Mouse (Mus musculus) liver, embryonic 11.5 days (tissue): Measurements from ENCODE around the gene Cog6. TPM values are rescaled to one million over a fixed set of nuclear protein-coding genes. Genes with fewer than 3 reads are reported as not detected.

ENCODE experiments used
- ATAC-seq: fragments of 200-750 bp; cut with Nextera tagmentation; replicated peaks from 2 replicates; pipeline ENCODE4 v1.8.0; 2017; ENCODE audit warnings: moderate number of reproducible peaks, mild to moderate bottlenecking, moderate TSS enrichment, moderate library complexity; ENCODE audit not compliant: low FRiP score
- DNase-seq: peaks from one replicate; pipeline ENCODE4 v3.0.0-alpha.2; 2017; ENCODE audit warnings: low spot score
- H3K27ac ChIP-seq: fragments of 300-500 bp; sonication (generic); 2 replicates; pipeline ENCODE4 v1.5.1; 2014; ENCODE audit warnings: mild to moderate bottlenecking, low read depth, low read length, control low read depth
- H3K27me3 ChIP-seq: fragments of 300-500 bp; sonication (generic); replicated peaks from 2 replicates; pipeline ENCODE4 v1.6.1; 2014; ENCODE audit warnings: low read length, mixed read lengths; ENCODE audit not compliant: control insufficient read depth, insufficient read depth
- H3K36me3 ChIP-seq: fragments of 300-500 bp; sonication (generic); 2 replicates; pipeline ENCODE4 v1.6.1; 2014; ENCODE audit warnings: mild to moderate bottlenecking, low read length, moderate library complexity, mixed read lengths; ENCODE audit not compliant: control insufficient read depth, insufficient read depth
- H3K4me1 ChIP-seq: fragments of 300-500 bp; sonication (generic); replicated peaks from 2 replicates; pipeline ENCODE4 v1.6.1; 2014; ENCODE audit warnings: low read length, mixed read lengths; ENCODE audit not compliant: control insufficient read depth, insufficient read depth
- H3K4me2 ChIP-seq: fragments of 300-500 bp; sonication (generic); 2 replicates; pipeline ENCODE4 v1.6.1; 2014; ENCODE audit warnings: mild to moderate bottlenecking, control low read depth, moderate library complexity
- H3K4me3 ChIP-seq: fragments of 300-500 bp; sonication (generic); 2 replicates; pipeline ENCODE4 v1.5.1; 2014; ENCODE audit warnings: low read depth, low read length, control low read depth
- H3K9ac ChIP-seq: fragments of 300-500 bp; sonication (generic); 2 replicates; pipeline ENCODE4 v1.6.1; 2014; ENCODE audit warnings: low read depth, low read length, control low read depth
- H3K9me3 ChIP-seq: fragments of 300-500 bp; sonication (generic); 2 replicates; pipeline ENCODE4 v1.6.1; 2016; ENCODE audit warnings: low read length, inconsistent platforms, mixed read lengths; ENCODE audit not compliant: control insufficient read depth
- WGBS: fragments of 180-500 bp; shearing (Covaris S2); extraction: QIAGEN DNeasy Blood & Tissue Kit; methylation state at CpG from one replicate; pipeline ENCODE4 v1.1.7; 2014; 5-methylcytosine and 5-hydroxymethylcytosine counted together
- polyA plus RNA-seq: library from polyadenylated mRNA; unstranded; fragments of >200 nt; fragmentation: Nextera tagmentation; extraction: Ambion mirVana; gene quantifications from 2 replicates; pipeline ENCODE4 v1.2.1, GENCODE M21; 2014

The Cog6 gene
- polyA plus RNA-seq, 1 experiment from 2014 or later, result 28.7 TPM

DNA sequence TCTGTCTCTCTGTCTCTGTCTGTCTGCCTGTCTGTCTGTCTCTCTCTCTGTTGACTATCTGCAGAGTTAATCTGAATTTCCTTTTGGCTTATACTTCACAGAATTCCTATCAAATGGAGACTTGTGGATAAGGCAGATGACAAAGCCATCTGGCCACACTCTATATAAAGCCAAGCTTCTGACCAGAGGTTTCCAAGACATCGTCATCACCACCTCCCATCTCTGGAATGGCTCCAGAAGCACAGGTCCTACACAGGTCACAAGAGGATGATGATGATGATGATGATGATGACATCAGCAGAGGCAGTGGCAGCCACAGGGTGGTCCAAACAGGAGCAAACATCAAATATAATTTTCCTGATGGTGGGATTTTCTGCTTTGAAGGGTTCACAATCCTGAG lies 63.2 kb downstream of the Cog6 start:
- no peak for DNase-seq
- Histone ChIP-seq H3K9ac (no peak overlapping the region), H3K9me3 (no peaks in the 10 kb centered on the region), H3K27ac (no peak overlapping the region), H3K4me2 (no peak overlapping the region), H3K4me1 (no peaks in the 10 kb centered on the region), H3K36me3 (no peaks in the 10 kb centered on the region), H3K4me3 (no peak overlapping the region), H3K27me3 (no peaks in the 10 kb centered on the region)
- ATAC-seq, result no peak
- WGBS, result 73% methylated on average over 1 of the region's 1 CpGs

- Histone ChIP-seq H3K4me1 (no peaks in the 10 kb centered on the region), H3K9me3 (no peaks in the 10 kb centered on the region), H3K9ac (no peak overlapping the region), H3K36me3 (no peaks in the 10 kb centered on the region), H3K4me3 (no peak overlapping the region), H3K27ac (no peak overlapping the region), H3K4me2 (no peak overlapping the region), H3K27me3 (no peaks in the 10 kb centered on the region)
- no peak for DNase-seq
- ATAC-seq, result no peak
- 89% methylated on average over 5 of the region's 5 CpGs for WGBS
Measured at GRCm38 (mm10) chr3:52948824-52949223, 68.2 kb downstream of the Cog6 start.

GRCm38 (mm10) chr3:52947444-52947843 lies 69.6 kb downstream of the Cog6 start:
- Histone ChIP-seq H3K36me3 (no peaks in the 10 kb centered on the region), H3K4me3 (no peak overlapping the region), H3K9ac (no peak overlapping the region), H3K27ac (no peak overlapping the region), H3K27me3 (no peaks in the 10 kb centered on the region), H3K4me1 (no peaks in the 10 kb centered on the region), H3K9me3 (no peaks in the 10 kb centered on the region), H3K4me2 (no peak overlapping the region)
- WGBS, result 78% methylated on average over 5 of the region's 5 CpGs
- no peak for ATAC-seq
- DNase-seq, result no peak

- H3K27me3 ChIP-seq, result no peaks in the 10 kb centered on the region
- ATAC-seq (no peak), DNase-seq (no peak)
- WGBS, result 74% methylated on average over 10 of the region's 10 CpGs
- H3K36me3 ChIP-seq, result no peaks in the 10 kb centered on the region
- H3K9me3 ChIP-seq, result no peaks in the 10 kb centered on the region
- H3K4me2 ChIP-seq, result no peak overlapping the region
- no peak overlapping the region for H3K4me3 ChIP-seq
- H3K27ac ChIP-seq, result no peak overlapping the region
- no peaks in the 10 kb centered on the region for H3K4me1 ChIP-seq
- no peak overlapping the region for H3K9ac ChIP-seq
Measured at GRCm38 (mm10) chr3:52940832-52941468, 76.1 kb downstream of the Cog6 start.

GRCm38 (mm10) chr3:52938398-52938797 lies 78.6 kb downstream of the Cog6 start:
- no peak overlapping the region for H3K4me3 ChIP-seq
- WGBS, result 68% methylated on average over 5 of the region's 5 CpGs
- no peaks in the 10 kb centered on the region for H3K36me3 ChIP-seq
- H3K27ac ChIP-seq, result no peak overlapping the region
- no peaks in the 10 kb centered on the region for H3K4me1 ChIP-seq
- H3K9ac ChIP-seq, result no peak overlapping the region
- H3K4me2 ChIP-seq, result no peak overlapping the region
- H3K9me3 ChIP-seq, result no peaks in the 10 kb centered on the region
- no peak for DNase-seq
- no peak for ATAC-seq
- H3K27me3 ChIP-seq, result no peaks in the 10 kb centered on the region

DNA sequence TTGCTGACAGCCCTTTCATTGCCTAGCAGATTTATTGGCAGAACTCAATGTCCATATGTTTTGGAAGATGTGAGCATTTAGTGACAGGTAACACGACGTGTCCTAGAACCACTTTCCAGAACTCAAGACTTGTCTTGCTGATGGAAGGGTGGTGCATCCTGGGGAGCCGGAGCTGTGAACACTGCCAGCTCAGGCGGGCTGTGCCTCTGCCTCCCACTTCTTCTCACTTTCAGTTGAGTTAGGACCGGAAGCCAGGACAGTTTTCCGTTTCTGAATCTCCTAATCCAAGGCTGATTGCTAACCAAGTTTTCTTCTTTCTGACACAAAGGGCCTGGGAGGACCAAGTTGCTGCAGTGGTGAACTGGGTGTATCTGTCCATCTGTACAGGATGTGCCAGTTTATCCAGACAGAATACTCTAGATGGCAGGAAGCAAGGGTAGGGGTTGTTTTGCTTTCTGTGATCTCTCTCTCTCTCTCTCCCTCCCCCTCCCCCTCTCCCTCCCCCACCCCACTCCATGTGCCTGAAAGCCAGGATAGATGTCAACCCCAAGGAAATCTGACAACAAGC lies 79.2 kb downstream of the Cog6 start:
- Histone ChIP-seq H3K27me3 (no peaks in the 10 kb centered on the region), H3K4me1 (no peaks in the 10 kb centered on the region), H3K27ac (no peak overlapping the region), H3K9ac (no peak overlapping the region), H3K9me3 (no peaks in the 10 kb centered on the region), H3K4me3 (no peak overlapping the region), H3K4me2 (no peak overlapping the region), H3K36me3 (no peaks in the 10 kb centered on the region)
- 70% methylated on average over 6 of the region's 6 CpGs for WGBS
- DNase-seq (no peak), ATAC-seq (no peak)

GRCm38 (mm10) chr3:52931956-52932355 lies 85.1 kb downstream of the Cog6 start:
- WGBS, result 76% methylated on average over 2 of the region's 2 CpGs
- Histone ChIP-seq H3K4me3 (no peak overlapping the region), H3K27ac (no peak overlapping the region), H3K27me3 (no peaks in the 10 kb centered on the region), H3K36me3 (no peaks in the 10 kb centered on the region), H3K9ac (no peak overlapping the region), H3K4me2 (no peak overlapping the region), H3K9me3 (no peaks in the 10 kb centered on the region), H3K4me1 (peaks cover 2% of the 10 kb centered on the region; the same call in 1 of the 2 replicates)
- no peak for ATAC-seq
- no peak for DNase-seq

Other genes with a start within 250 kb of the Cog6 start
- gene Lhfp, start 24.3 kb upstream of the Cog6 start, polyA plus RNA-seq, result 12.9 and 13.1 TPM in 2 replicates